Mouse (Mus musculus): Measurements from ENCODE around the gene Rhno1. TPM values are rescaled to one million over a fixed set of nuclear protein-coding genes. Genes with fewer than 3 reads are reported as not detected.
"Not testable (repeated sequence)": the region's sequence is repeated elsewhere in the genome, so short reads cannot be mapped to it uniquely, and the experiment has no call there.

Rhno1 gene
- polyA plus RNA-seq, 1 experiment from 2014 or later: 144 TPM

- no peak overlapping the region for H3K27ac ChIP-seq (ENCODE audit: low read depth)
- H3K4me2 ChIP-seq: no peak overlapping the region
- no peak overlapping the region for H3K9ac ChIP-seq
- H3K4me1 ChIP-seq (ENCODE audit: insufficient read depth): no peaks in the 10 kb centered on the region
- H3K36me3 ChIP-seq (ENCODE audit: insufficient read depth): no peaks in the 10 kb centered on the region
- H3K9me3 ChIP-seq (ENCODE audit: low read depth, low read length): no peaks in the 10 kb centered on the region
- TF ChIP-seq CTCF (IDR thresholded peaks at IDR 0.05; ENCODE audit: low read depth): no peak
- H3K4me3 ChIP-seq (ENCODE audit: low read depth, low read length): no peak overlapping the region
- 71% methylated on average over 7 of the region's 7 CpGs for WGBS
- no peaks in the 10 kb centered on the region for H3K27me3 ChIP-seq (ENCODE audit: insufficient read depth, low read length)
- DNase-seq (no peak), ATAC-seq (ENCODE audit: insufficient read depth) (no peak)
Measured at GRCm38 (mm10) chr6:128397574-128398261, 35.0 kb upstream of the Rhno1 start.

- H3K4me3 ChIP-seq (ENCODE audit: low read depth, low read length): no peak overlapping the region
- DNase-seq (no peak), ATAC-seq (ENCODE audit: insufficient read depth) (no peak)
- no peaks in the 10 kb centered on the region for H3K9me3 ChIP-seq (ENCODE audit: low read depth, low read length)
- H3K36me3 ChIP-seq (ENCODE audit: insufficient read depth): no peaks in the 10 kb centered on the region
- 50% methylated on average over 1 of the region's 1 CpGs for WGBS
- no peak overlapping the region for H3K27ac ChIP-seq (ENCODE audit: low read depth)
- no peak for TF ChIP-seq CTCF (IDR thresholded peaks at IDR 0.05; ENCODE audit: low read depth)
- H3K9ac ChIP-seq: no peak overlapping the region
- no peak overlapping the region for H3K4me2 ChIP-seq
- H3K27me3 ChIP-seq (ENCODE audit: insufficient read depth, low read length): no peaks in the 10 kb centered on the region
- H3K4me1 ChIP-seq (ENCODE audit: insufficient read depth): no peaks in the 10 kb centered on the region
Measured at GRCm38 (mm10) chr6:128390683-128391082, 28.0 kb upstream of the Rhno1 start.

- Histone ChIP-seq H3K9ac (no peak overlapping the region), H3K27me3 (ENCODE audit: insufficient read depth, low read length) (no peaks in the 10 kb centered on the region), H3K4me2 (no peak overlapping the region), H3K9me3 (ENCODE audit: low read depth, low read length) (no peaks in the 10 kb centered on the region), H3K27ac (ENCODE audit: low read depth) (no peak overlapping the region), H3K36me3 (ENCODE audit: insufficient read depth) (no peaks in the 10 kb centered on the region), H3K4me3 (ENCODE audit: low read depth, low read length) (no peak overlapping the region), H3K4me1 (ENCODE audit: insufficient read depth) (no peaks in the 10 kb centered on the region)
- 84% methylated on average over 1 of the region's 1 CpGs for WGBS
- ATAC-seq (ENCODE audit: insufficient read depth) (no peak), DNase-seq (no peak)
- no peak for TF ChIP-seq CTCF (IDR thresholded peaks at IDR 0.05; ENCODE audit: low read depth)
Measured at GRCm38 (mm10) chr6:128389185-128389584, 26.5 kb upstream of the Rhno1 start.

- DNase-seq (no peak), ATAC-seq (ENCODE audit: insufficient read depth) (no peak)
- H3K27ac ChIP-seq (ENCODE audit: low read depth): no peak overlapping the region
- no peaks in the 10 kb centered on the region for H3K4me1 ChIP-seq (ENCODE audit: insufficient read depth)
- no peak for TF ChIP-seq CTCF (IDR thresholded peaks at IDR 0.05; ENCODE audit: low read depth)
- no peaks in the 10 kb centered on the region for H3K36me3 ChIP-seq (ENCODE audit: insufficient read depth)
- H3K4me2 ChIP-seq: no peak overlapping the region
- no peak overlapping the region for H3K4me3 ChIP-seq (ENCODE audit: low read depth, low read length)
- H3K9ac ChIP-seq: no peak overlapping the region
- H3K9me3 ChIP-seq (ENCODE audit: low read depth, low read length): no peaks in the 10 kb centered on the region
- H3K27me3 ChIP-seq (ENCODE audit: insufficient read depth, low read length): no peaks in the 10 kb centered on the region
- WGBS: 68% methylated on average over 1 of the region's 1 CpGs
Measured at GRCm38 (mm10) chr6:128385026-128385425, 22.3 kb upstream of the Rhno1 start.

GRCm38 (mm10) chr6:128383752-128384151 is 21.0 kb upstream of the Rhno1 start:
- H3K9ac ChIP-seq: no peak overlapping the region
- ATAC-seq (ENCODE audit: insufficient read depth): no peak

GRCm38 (mm10) chr6:128381254-128381653 is 18.5 kb upstream of the Rhno1 start:
- DNase-seq (no peak), ATAC-seq (ENCODE audit: insufficient read depth) (no peak)
- Histone ChIP-seq H3K4me3 (ENCODE audit: low read depth, low read length) (no peak overlapping the region), H3K4me2 (no peak overlapping the region), H3K9ac (no peak overlapping the region), H3K9me3 (ENCODE audit: low read depth, low read length) (no peaks in the 10 kb centered on the region), H3K36me3 (ENCODE audit: insufficient read depth) (peaks cover 9% of the 10 kb centered on the region), H3K27me3 (ENCODE audit: insufficient read depth, low read length) (no peaks in the 10 kb centered on the region), H3K27ac (ENCODE audit: low read depth) (no peak overlapping the region), H3K4me1 (ENCODE audit: insufficient read depth) (no peaks in the 10 kb centered on the region)
- no peak for TF ChIP-seq CTCF (IDR thresholded peaks at IDR 0.05; ENCODE audit: low read depth)
- WGBS: 64% methylated on average over 3 of the region's 3 CpGs

More at GRCm38 (mm10) chr6:128383752-128384151, 21.0 kb upstream of the Rhno1 start:
- Histone ChIP-seq H3K4me3 (ENCODE audit: low read depth, low read length) (no peak overlapping the region), H3K27ac (ENCODE audit: low read depth) (no peak overlapping the region), H3K4me2 (no peak overlapping the region), H3K27me3 (ENCODE audit: insufficient read depth, low read length) (no peaks in the 10 kb centered on the region), H3K4me1 (ENCODE audit: insufficient read depth) (no peaks in the 10 kb centered on the region), H3K36me3 (ENCODE audit: insufficient read depth) (no peaks in the 10 kb centered on the region), H3K9me3 (ENCODE audit: low read depth, low read length) (no peaks in the 10 kb centered on the region)
- TF ChIP-seq CTCF (IDR thresholded peaks at IDR 0.05; ENCODE audit: low read depth): no peak
- 68% methylated on average over 7 of the region's 7 CpGs for WGBS
- no peak for DNase-seq

GRCm38 (mm10) chr6:128380594-128381167 is 18.0 kb upstream of the Rhno1 start:
- not testable (repeated sequence) for ATAC-seq (ENCODE audit: insufficient read depth); H3K4me1 ChIP-seq (ENCODE audit: insufficient read depth); H3K27me3 ChIP-seq (ENCODE audit: insufficient read depth, low read length); H3K27ac ChIP-seq (ENCODE audit: low read depth); H3K9ac ChIP-seq; H3K9me3 ChIP-seq (ENCODE audit: low read depth, low read length); DNase-seq; H3K4me2 ChIP-seq; H3K4me3 ChIP-seq (ENCODE audit: low read depth, low read length)
- peak; percentile 27; the same call in 1 of the 2 replicates for TF ChIP-seq CTCF (IDR thresholded peaks at IDR 0.05; ENCODE audit: low read depth)
- WGBS: 47% methylated on average over 1 of the region's 1 CpGs
- peaks cover 15% of the 10 kb centered on the region for H3K36me3 ChIP-seq (ENCODE audit: insufficient read depth)

Data from lung, embryonic 14.5 days (tissue).